Mouse (Mus musculus) c-Kit-positive CD71-positive TER-119-positive erythroid progenitor cells, embryonic 14.5 days (primary cell): ENCODE measurements around the gene Ciart.
"Not testable (repeated sequence)": the region's sequence is repeated elsewhere in the genome, so short reads cannot be mapped to it uniquely, and the experiment has no call there.

ENCODE experiments used
- DNase-seq: peaks from one replicate; pipeline ENCODE4 v3.0.0-alpha.2; 2013; ENCODE audit warnings: low spot score

The Ciart gene

DNA sequence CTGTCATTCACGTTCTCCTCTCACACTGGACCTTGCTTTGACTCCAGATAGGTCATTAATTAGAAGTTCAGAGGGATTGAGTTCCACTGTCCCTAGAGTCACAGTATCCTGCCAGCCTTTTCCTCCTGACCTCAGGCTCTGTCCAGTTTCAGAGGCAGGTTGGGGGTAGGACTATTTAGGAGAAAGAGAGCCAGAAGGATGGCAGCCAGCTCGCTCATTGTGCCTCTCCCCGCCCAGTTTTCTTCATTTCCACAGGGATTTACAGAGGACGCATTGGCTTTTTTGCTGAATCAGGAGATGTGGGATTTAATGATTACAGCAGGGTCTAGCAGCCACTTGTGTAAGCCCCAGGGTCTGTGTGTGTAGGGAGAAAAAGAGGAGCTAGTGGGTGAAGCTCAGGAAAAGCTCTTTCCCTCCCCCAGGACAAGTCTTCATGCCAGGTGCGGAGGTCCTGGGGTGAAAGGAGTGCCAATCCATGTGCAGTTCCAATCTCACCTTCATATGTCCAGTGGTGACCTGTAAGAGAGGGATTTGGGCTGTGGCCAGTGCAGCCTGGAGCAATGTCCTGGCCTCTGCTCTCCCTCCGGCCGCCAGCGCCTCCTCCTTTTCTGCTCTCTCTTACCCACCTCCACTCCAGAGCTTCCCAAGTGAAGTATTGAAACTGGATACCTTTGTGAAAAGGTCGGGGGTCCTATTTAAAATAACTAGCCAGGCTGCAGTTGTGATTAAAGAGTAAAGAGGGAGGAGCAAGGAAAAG is 19.7 kb upstream of the Ciart start:
- DNase-seq, result no peak

DNA sequence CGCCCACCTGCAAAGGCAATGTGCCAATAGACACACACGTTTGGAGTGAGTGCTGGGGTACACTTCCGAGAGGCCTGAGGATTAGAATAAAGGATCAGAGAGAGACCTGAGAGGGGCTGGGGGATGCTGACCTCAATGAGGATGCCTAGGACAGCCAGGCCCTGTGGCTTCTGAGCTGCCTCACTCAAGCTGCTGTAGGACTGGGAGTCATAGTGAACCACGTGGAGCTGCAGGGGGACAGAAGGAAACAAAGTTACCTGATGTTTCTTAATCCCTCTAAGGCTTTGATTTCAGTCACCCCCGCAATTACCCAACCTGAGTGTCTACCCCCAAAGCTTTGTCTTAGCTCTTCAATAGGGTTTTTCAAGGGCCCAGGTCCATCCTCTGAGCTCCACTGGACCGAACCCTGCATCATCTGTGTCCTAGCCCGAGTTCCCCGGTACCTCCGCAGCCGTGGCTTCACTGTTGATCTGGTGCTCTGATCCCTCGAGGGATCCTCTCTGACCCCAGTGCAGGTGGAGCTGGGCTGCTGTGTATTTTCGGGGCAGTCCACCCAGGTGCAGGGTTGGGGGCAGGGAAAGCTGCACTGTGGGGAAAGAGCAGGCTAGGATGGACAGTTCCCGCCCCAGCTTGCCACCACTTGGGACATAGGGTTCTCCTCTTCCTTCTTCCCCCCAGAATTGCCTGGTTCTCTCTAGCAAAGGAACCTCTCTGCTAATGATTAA is 17.9 kb upstream of the Ciart start:
- no peak for DNase-seq

DNA sequence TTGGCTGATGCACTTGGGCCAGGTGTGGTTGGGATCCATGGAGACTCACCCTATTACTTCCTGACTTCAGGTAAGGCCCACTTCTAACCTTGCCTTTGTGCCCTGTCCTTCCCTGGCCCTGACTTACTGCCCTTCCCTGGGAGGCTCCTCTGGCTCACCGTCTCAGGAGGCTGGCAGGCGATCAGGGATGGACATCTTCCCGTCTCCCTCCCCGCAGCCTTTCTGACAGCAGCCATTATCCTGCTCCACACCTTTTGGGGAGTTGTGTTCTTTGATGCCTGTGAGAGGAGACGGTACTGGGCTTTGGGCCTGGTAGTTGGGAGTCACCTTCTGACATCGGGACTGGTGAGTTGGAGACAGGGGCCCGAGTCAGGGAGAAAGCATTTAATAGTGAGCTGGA is 13.4 kb upstream of the Ciart start:
- not testable (repeated sequence) for DNase-seq

DNA sequence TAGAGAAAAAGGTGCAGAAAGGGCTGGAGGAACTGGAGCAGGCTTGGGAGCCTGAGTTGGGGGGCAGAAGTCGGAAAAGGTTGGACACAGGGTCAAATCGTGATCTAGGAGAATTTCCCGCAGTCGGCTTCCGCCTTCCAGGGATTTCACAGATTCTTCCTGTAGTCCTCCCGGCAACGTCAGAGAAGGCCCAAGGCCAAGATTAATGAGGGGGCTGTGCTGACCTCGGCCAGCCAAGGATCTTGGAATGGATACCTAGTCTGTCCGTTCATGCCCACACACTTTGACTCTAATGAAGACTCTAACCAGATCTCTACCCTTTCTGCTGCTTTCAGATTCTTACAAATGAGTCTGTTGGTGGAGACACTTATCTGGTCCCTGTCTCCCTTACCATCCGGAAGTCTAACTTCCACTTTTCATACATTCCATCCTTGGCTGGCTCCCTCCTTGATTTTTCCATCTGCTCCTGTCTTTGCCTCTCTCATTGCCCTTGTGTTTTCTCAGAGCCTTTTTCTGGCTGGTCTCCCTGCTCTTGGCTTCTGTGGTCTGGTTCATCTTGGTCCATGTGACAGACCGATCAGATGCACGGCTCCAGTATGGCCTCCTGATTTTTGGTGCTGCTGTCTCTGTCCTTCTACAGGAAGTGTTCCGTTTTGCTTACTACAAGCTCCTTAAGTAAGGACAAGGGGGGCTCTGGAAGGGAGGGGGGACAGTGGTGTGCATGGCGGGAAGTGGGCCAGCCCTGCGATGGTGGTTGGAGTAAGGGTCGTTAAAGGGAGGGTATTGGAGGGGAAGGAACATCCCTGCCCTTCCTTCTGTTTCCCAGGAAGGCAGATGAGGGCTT is 12.5 kb upstream of the Ciart start:
- DNase-seq, result peak; percentile 40

DNA sequence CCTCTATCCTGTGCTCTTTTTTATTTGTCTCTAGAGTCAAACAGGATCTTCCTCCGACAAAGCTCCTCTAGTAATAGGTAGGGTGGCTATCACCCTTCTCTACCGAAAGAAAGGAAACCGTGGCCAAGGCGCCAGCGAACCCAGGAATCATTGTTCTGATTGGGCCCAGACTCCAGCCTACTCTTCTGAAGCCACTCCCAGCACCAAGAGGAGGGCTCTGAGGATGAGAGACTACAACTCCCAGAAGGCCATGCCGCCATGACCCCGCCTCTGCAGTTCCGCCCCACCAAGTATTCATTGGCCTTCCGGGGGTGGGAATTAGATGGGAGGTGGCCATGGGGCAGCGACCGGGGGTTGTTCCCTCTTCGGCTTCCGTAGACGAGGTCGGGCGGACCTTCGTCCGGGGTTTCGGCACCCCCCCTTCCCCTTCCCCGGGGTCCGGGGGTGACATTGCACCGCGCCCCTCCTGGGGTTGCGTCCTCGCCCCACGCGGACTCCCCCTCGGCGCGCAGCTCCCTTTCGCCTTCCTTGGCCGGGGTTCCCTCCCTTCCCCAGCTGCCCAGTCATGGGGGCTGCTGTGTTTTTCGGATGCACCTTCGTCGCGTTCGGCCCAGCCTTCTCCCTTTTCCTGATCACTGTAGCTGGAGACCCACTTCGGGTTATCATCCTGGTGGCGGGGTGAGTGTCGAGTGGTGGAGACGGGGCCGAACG is 11.7 kb upstream of the Ciart start, which contains the start of gene Aph1a:
Aph1a (plus strand) TSS at position 364 of the 711 bp plus-strand sequence.
- peak; percentile 95 for DNase-seq

DNA sequence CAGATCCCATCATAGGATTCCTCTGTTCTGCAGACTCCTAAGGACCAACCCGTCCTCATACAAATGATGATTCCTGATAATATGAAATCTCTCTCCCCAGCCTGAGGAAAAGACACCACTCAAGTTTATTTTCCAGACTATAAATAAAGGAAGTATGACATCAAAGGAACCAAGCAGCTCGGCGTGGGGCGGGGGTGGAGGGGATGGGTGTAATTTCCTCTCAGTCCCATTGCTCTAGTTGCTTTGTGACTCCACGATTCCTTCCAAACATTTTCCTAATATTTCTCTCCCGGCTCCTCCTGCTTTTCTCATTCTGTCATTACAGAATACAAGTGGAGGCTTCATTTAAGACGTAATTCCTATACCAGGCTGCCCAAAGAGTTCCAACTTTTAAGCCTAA is 11.1 kb upstream of the Ciart start:
- DNase-seq, result no peak

DNA sequence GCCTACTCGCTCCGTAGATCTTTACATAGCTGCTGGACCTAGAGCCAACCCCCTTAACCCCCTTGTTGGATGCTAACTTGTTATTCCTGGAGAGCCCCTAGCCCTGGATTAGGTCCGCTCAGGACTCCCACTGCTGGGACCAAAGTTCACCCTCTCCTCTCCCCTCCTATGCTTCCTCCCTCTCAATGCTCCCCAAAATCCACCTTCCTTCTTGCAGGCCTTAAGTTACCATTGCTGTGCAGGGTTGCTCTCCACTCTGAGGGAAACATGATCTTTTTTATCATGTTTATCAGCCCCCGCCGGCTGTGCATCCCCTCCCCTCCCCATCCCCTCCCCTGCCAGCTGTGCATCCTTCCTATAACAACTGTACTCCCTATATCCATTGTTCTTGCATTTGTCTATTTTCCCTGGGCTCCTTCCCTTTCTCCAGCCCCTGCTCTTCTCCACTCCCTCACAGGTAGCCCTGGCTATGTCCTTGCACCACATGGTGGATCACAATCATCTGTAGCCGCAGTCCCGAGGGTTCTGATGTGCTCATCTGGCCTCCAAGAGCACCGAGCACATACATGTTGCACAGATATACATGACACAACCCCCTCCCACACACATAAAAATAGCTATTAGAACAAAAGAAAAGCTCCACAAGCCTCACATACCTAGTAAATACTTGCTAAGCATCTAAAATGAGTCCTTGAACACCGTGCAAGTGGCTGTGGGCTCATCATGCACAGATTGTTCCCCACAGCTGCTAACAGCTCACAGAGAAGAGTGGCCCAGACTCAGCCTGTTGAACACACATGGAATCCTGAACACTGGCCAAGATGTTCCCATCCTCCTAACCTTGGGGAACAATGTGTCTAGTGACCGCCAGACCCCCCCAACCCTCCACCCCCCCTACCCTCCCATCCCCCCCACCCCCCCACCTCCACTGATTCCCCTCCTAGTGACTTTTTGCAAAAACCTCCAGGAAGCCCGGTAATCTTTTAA is 10.3 kb upstream of the Ciart start:
- DNase-seq, result no peak

DNA sequence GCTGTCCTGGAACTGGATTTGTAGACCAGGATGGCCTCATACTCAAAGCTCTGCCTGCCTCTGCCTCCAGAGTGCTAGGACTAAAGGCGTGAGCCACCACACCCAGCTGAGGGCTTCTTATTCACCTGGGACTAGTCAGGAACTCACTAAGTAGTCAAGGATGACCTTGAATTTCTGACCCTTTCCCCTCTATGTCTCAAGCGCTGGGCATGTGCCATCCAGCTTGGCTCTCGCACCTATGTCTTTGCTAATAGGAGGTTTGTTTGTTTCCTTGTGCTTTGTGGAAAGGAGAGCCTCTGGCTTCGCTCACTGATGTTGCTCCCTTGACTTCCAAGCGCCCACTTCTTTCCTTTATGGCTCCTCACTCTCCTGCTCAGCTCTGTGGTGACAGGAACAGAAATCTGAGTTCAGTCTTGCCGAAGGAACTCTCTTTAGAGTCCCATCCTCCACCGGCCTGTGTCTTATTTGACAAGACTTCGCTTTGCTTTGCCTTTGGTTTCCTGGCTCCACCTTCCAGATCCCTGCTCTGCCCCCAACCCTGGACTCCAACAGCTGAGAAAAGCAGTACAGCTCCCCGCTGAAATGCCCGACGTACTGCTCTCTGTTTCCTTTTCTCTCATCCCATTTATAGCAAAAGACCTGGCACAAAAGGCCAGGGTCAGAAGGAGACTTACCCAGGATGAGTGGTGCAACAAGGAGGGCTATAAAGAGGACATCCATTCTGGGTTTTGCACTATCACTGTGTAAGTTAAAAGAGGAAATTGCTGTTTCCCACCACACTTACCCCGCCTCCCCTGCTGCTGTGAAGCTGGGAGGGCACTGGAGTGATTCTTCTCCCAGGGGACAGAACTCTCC is 9.4 kb upstream of the Ciart start, which contains the start of gene BC028528:
BC028528 (minus strand) TSS at position 795 of the 855 bp plus-strand sequence.
- DNase-seq, result no peak

DNA sequence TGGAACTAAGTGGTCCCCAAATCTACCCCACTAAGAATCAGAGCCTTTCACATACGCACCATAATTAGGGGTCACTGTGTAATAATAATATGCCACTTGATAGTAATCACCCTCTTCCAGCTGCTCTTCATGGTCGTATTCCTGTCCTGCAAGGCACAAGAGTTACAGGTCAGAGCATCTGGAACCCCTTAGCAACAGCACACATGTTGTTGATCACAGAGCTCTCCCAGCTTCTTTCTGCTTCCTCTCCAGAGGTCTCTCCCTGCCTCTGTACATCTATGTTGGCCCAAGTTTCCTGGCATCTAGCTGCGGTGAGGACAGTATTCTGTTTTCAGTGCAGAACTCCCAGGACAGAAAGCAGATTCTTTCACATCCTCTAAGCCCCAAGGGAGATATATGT is 7.6 kb upstream of the Ciart start:
- DNase-seq, result no peak

DNA sequence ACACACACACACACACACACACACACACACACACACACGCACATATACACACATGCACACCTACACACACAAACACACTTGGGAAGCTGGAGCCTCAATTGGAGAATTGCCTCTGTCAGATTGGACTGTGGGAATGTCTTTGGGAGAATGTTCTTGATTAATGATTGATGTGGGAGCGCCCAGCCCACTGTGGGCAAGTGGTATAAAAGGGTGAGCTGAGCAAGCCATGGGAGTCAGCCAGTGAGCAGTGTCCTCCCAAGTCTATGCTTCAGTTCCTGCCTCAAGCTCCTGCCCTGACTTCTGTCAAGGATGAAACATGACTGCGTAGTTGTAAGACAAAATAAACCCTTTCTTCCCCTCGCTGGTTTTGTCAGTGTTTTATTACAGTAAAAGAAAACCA is 5.5 kb upstream of the Ciart start:
- no peak for DNase-seq

DNA sequence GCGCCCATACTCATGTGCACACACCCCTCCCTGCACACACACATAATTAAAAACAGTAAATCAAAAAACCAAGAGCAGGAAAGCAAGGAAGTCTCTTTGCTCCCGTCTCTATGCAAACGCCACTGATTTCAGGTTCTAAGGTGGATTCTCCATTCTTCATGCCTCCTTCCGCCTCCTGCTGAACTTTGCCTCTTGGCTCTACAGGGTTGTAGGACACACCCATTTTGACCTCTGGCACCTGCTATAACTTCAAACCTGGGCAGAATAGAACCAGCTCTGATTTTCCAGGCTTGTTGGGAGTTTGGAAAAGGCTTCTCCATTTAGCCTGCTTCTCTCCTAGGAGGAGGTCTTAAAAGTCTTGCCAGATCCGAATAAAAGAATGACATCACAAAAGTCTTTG is 2.3 kb upstream of the Ciart start:
- DNase-seq, result no peak

DNA sequence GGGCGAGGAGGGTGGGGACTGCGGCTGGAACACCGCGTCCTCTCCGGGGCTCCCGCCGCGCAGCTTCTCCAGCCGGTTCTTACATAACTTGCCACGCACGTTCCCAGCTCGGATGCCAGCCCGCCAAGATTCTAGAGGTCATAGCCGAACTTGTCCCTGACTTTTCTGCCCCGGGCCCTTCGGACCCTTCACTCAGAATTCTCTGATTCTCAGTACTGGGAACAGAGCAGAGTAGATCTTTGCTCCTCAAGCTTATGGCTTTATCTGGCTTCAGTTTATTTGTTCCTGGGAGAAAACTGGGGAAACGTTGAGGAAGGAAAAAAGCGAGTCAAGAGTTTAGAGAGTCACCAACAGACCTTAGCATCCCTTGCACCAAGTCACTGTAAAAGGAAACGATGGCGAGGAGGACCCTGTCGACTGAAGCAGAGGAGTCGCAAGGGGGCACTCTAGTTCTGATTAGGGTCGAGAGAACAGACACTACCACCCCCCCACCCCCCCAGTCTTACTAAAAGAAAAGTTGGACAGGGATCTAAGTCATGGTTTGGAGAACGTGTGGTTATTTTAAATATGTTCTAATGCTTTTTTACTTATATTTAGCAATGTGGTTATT is 870 bp upstream of the Ciart start:
- DNase-seq, result no peak

DNA sequence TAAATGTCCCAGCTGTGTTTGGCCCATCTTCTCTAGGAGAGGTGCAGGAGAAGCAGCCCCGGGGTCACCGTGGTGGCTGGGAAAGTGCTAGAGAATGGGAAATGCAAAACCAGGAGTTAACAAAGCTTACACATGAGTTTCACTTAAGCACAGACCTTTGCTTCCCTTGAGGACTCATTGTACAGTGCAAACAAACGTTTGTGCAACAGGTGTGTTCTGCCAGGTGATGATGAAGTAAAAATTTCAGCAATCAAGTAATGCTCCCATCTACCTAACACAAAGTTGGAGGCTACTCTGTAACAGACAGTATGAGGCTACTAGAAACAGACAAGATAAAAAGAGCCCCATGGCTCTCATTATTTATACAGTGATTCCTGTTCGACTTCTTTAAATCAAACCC is 3.0 kb downstream of the Ciart start:
- no peak for DNase-seq

DNA sequence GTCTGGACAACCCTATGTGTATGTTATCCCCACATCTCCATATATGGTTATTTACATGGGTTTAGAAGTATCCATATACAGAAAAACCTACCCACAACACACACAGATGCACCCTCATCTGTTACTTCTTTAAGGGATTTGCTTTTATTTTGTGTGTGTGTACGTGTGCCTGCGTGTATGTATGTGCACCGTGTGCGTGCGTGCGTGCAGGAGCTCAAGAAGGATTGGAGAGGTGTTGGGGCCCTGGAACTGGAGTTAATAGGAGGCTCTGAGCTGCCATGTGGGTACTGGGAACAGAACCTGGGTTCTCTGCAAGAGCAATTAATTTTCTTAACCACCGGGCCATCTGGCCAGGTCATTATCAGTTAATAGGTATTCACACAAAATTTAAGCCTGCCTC is 10.0 kb downstream of the Ciart start:
- DNase-seq, result no peak

DNA sequence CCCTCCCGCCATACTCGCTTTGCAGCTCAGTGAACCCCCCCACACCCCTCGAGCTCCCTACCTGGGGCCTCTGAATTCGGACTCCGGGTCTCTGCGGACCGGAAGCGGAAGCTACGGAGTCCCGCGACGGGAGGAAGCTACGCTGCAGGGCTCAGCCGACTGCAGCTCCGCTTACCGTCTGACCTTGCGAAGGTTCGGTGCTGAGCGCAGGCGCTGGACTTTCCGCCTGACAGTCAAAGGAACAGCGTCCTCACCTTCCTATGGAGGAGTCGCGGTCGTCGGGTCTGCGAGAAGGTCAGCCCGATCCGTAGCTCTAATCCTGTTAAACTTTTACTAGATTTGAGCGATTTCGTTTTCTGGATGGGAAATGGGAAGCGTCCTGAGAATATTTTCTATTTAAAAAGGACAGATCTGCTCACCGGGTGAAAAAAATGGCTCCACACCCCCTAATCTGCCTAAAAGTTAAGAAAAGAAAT is 10.6 kb downstream of the Ciart start, which contains the start of gene Mrps21:
Mrps21 (minus strand) TSS at position 128 of the 476 bp plus-strand sequence.
- DNase-seq, result peak; percentile 80

DNA sequence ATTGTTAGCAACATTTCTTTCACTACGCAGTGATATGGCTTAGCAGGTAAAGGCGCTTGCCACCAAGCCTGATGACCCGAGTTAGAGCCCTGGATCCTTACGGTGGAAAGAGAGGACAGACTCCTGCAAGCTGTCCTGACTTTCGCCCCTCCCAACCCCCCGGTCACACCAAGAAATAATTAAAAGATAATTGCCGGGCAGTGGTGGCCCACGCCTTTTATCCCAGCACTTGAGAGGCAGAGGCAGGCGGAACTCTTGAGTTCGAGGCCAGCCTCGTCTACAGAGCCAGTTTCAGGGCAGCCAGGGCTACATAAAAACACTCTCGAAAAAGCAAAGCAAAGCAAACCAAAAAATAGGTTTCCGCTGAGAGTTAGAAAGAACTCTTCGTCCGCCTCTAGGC is 11.1 kb downstream of the Ciart start:
- DNase-seq, result no peak

DNA sequence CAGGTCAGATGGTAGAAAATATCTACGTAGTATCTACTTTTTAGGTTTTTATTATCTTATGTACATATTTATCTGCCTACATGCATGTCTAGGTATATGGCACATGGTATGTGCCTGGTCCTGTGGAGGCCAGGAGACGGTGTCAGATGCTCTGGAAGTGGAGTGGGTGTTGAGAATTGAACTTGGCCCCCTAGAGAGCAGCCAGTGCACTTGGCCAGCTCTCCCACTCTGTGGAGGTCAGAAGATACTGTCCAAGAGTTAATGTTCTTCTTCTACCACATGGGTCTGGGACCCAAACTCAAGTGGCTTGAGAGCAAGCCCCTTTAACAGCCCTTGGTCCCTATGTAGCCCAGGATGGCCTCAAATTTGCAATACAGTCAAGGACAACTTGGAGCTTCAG is 14.6 kb downstream of the Ciart start:
- DNase-seq, result no peak

DNA sequence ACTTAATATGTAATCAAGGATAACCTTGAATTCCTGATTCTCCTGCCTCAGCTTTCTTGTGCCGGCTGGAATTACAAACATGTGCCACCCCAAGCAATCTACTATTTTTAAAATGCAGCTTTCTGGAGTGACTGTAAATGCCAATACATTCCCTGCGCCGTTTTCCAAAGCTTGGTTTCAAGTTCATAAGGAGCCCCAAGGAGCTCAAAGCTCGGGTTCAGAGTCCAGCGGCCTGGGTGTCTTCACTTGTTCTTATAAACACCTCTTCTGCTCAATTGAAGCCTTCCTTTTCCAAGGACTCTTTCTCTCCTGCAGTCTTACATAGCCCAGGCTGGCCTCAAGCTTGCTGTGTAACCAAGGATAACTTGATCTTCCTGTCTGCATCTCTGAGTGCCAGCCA is 16.0 kb downstream of the Ciart start:
- no peak for DNase-seq

DNA sequence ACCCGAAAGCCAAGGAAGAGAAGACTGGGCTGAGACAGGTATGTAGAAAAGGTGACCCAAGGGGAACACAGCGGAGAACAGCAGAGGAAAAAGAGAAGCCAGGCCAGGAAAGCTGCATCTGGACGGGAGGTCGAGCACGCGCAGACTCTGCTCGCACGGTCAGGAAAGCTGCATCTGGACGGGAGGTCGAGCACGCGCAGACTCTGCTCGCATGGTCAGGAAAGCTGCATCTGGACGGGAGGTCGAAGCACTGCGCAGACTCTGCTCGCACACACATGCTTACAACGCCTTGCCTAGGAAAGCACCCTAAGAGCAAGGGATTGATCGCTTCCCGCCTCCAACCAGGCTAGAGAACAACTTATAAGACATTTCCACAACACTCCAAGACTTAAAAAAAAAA is 16.5 kb downstream of the Ciart start:
- no peak for DNase-seq
